1 mouse cellular context compared by ENCODE assay signal in genomic region chr7:19627721-19628120, GRCm38 (mm10).
TF ChIP-seq lines count a peak whose summit lies in the region.

No protein-coding gene starts in this region.

TF ChIP-seq in CH12.LX, 34 proteins besides CTCF, POLR2A, EP300 and RAD21 (continued from another document):
- no peak for TF ChIP-seq MAZ (IDR thresholded peaks at IDR 0.05; ENCODE audit: low read depth, low read length)
